Mouse (Mus musculus) thymus, adult 2 months (tissue): Measurements from ENCODE around the gene Adarb2.

ENCODE experiments used
- CTCF ChIP-seq: fragments of 200-500 bp; IDR thresholded peaks from 2 replicates; pipeline ENCODE4 v1.5.1; 2012; ENCODE audit warnings: mild to moderate bottlenecking, control low read depth, low read length, moderate library complexity, borderline replicate concordance; ENCODE audit not compliant: control insufficient read depth, poor library complexity, insufficient read depth; ENCODE audit errors: extremely low read depth
- POLR2A ChIP-seq: fragments of 200-500 bp; IDR thresholded peaks from 2 replicates; pipeline ENCODE4 v1.6.1; 2012; ENCODE audit warnings: mild to moderate bottlenecking, low read length, control low read depth, moderate library complexity; ENCODE audit not compliant: control insufficient read depth, poor library complexity, insufficient read depth; ENCODE audit errors: extremely low read depth

GRCm38 (mm10) chr13:8424019-8424719 is 221.5 kb downstream of the Adarb2 start:
- TF ChIP-seq POLR2A (no peak), CTCF (no peak)
